Mouse (Mus musculus): ENCODE results near the gene Pptc7.
"Not testable (repeated sequence)": the region's sequence is repeated elsewhere in the genome, so short reads cannot be mapped to it uniquely, and the experiment has no call there.

DNA sequence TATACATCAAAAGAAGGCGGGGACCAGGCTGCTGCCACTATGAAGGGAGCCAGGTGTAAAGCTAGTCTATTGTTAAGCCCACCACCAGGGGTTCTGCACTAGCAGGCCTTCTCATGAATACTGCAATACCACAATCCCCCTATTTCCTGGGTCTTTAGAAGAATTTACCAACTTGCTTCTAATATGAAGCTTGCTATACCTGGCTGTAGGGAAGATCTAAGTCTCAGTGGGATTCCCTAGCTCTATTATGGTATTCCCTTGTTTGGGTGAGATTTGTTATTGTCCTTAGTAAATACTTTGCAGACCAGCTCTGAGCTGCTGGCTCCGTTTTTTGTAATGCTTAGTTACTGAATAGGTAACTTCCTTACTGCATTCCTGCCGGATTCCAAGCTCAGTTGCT, 34.8 kb downstream of the Pptc7 start:
- TF ChIP-seq CTCF (IDR thresholded peaks at IDR 0.05; ENCODE audit: borderline replicate concordance, insufficient read depth, low read depth, low read length); POLR2A (IDR thresholded peaks at IDR 0.05; ENCODE audit: borderline replicate concordance, insufficient read depth, low read length): not testable (repeated sequence)
